ENCODE assay signal across 18 mouse cellular contexts in genomic region chr17:47462728-47463388, GRCm38 (mm10). TPM values are rescaled to one million over a fixed set of nuclear protein-coding genes. Genes with fewer than 3 reads are reported as not detected.
DNase-seq lines count a peak whose midpoint lies in the region; ATAC-seq and TF ChIP-seq lines count a peak whose summit lies in the region.
"Had no signal": no experiment of that assay in that cellular context is flagged by ENCODE, and none has a peak within 500 bp of the region (broad histone marks: within the 10 kb centered on the region; RNA-seq: fewer than 3 reads in every experiment).

No protein-coding gene starts in this region.

- no peak for TF ChIP-seq CTCF in stomach, postnatal 0 days (IDR thresholded peaks at IDR 0.05; ENCODE audit: low read depth)
- no peak for TF ChIP-seq CTCF in layer of hippocampus, adult 2 months (conservative IDR thresholded peaks at IDR 0.05)

- no peak overlapping the region for H3K9ac ChIP-seq in kidney, embryonic 15.5 days
- H3K9ac ChIP-seq in kidney, embryonic 16.5 days (replicated peaks; ENCODE audit: low read length): no peak overlapping the region
- no peak overlapping the region for H3K9ac ChIP-seq in liver, embryonic 13.5 days
- no peak overlapping the region for H3K9ac ChIP-seq in stomach, postnatal 0 days (ENCODE audit: low read length)

- H3K4me1 ChIP-seq in kidney, embryonic 15.5 days: peaks cover 56% of the 10 kb centered on the region
- H3K4me1 ChIP-seq in kidney, embryonic 16.5 days (ENCODE audit: insufficient read depth, low read length): peaks cover 42% of the 10 kb centered on the region
- H3K4me1 ChIP-seq in liver, embryonic 13.5 days (replicated peaks): peaks cover 54% of the 10 kb centered on the region
- 0 out of 2 replicates have a peak, but pooled peaks cover 3% of the 10 kb centered on the region for H3K4me1 ChIP-seq in stomach, postnatal 0 days (replicated peaks; ENCODE audit: control insufficient read depth, insufficient read depth)

- H3K4me2 ChIP-seq in kidney, embryonic 15.5 days: no peak overlapping the region
- no peak overlapping the region for H3K4me2 ChIP-seq in kidney, embryonic 16.5 days (replicated peaks; ENCODE audit: low read depth, low read length)
- H3K4me2 ChIP-seq in liver, embryonic 13.5 days: no peak overlapping the region
- H3K4me2 ChIP-seq in stomach, postnatal 0 days (replicated peaks; ENCODE audit: low read depth): no peak overlapping the region

- peaks cover 11% of the 10 kb centered on the region for H3K27me3 ChIP-seq in kidney, embryonic 15.5 days
- H3K27me3 ChIP-seq in kidney, embryonic 16.5 days (ENCODE audit: insufficient read depth, low read length): peaks cover 10% of the 10 kb centered on the region; the same call in 1 of the 2 replicates
- H3K27me3 ChIP-seq in liver, embryonic 13.5 days: peaks cover 22% of the 10 kb centered on the region
- H3K27me3 ChIP-seq in stomach, postnatal 0 days (ENCODE audit: control insufficient read depth, insufficient read depth, low read length): no peaks in the 10 kb centered on the region

- H3K4me3 ChIP-seq in kidney, embryonic 15.5 days (replicated peaks): no peak overlapping the region
- H3K4me3 ChIP-seq in kidney, embryonic 16.5 days (ENCODE audit: low read length): no peak overlapping the region
- H3K4me3 ChIP-seq in liver, embryonic 13.5 days (replicated peaks): no peak overlapping the region
- H3K4me3 ChIP-seq in stomach, postnatal 0 days (ENCODE audit: low read depth, low read length): no peak overlapping the region
- no peak overlapping the region for H3K4me3 ChIP-seq in layer of hippocampus, adult 2 months
- H3K4me3 ChIP-seq: hindbrain, embryonic 10.5 days; left cerebral cortex, adult 2 months; midbrain, embryonic 10.5 days; myocyte had no signal

- peak; percentile 52 for DNase-seq in thymus, postnatal 0 days (ENCODE audit: low spot score)
- DNase-seq in thymus, postnatal 36 days: no peak
- no peak for DNase-seq in liver, embryonic 13.5 days
- peak; percentile 90 for DNase-seq in stomach, postnatal 0 days (ENCODE audit: low spot score)
- no peak for DNase-seq in layer of hippocampus, adult 2 months (ENCODE audit: low spot score in 2 of 2)
- DNase-seq: adrenal gland, postnatal 10 days; cerebellum, adult 8-10 months; gastrocnemius, postnatal 10 days; kidney, adult 18-20 months; thymus, postnatal 25 days had no signal

- no peaks in the 10 kb centered on the region for H3K36me3 ChIP-seq in kidney, embryonic 15.5 days
- no peaks in the 10 kb centered on the region for H3K36me3 ChIP-seq in kidney, embryonic 16.5 days (ENCODE audit: insufficient read depth, low read length)
- H3K36me3 ChIP-seq in liver, embryonic 13.5 days: no peaks in the 10 kb centered on the region
- no peaks in the 10 kb centered on the region for H3K36me3 ChIP-seq in stomach, postnatal 0 days (ENCODE audit: control insufficient read depth, insufficient read depth, low read length)
- H3K36me3 ChIP-seq: hindbrain, embryonic 10.5 days; midbrain, embryonic 10.5 days had no signal

- 43% methylated on average over 9 of the region's 9 CpGs for WGBS in kidney, embryonic 15.5 days
- 41% methylated on average over 9 of the region's 9 CpGs for WGBS in kidney, embryonic 16.5 days
- WGBS in liver, embryonic 13.5 days (ENCODE audit: insufficient replicate concordance): 43% methylated on average over 9 of the region's 9 CpGs
- WGBS in stomach, postnatal 0 days: 28% methylated on average over 9 of the region's 9 CpGs

- TF ChIP-seq EP300 in stomach, postnatal 0 days (optimal IDR thresholded peaks at IDR 0.05): no peak

- 0 out of 2 replicates have a peak overlapping the region, but pooled peaks have one; percentile 18 for H3K27ac ChIP-seq in kidney, embryonic 15.5 days
- no peak overlapping the region for H3K27ac ChIP-seq in kidney, embryonic 16.5 days (ENCODE audit: low read length)
- peak overlapping the region; percentile 50 for H3K27ac ChIP-seq in liver, embryonic 13.5 days
- H3K27ac ChIP-seq in stomach, postnatal 0 days (replicated peaks): peak overlapping the region; percentile 72
- no peak overlapping the region for H3K27ac ChIP-seq in layer of hippocampus, adult 2 months
- H3K27ac ChIP-seq: hindbrain, embryonic 10.5 days; left cerebral cortex, adult 2 months; midbrain, embryonic 10.5 days had no signal

- ATAC-seq in kidney, embryonic 15.5 days (replicated peaks; ENCODE audit: low FRiP score): no peak
- no peak for ATAC-seq in kidney, embryonic 16.5 days (ENCODE audit: low FRiP score, low TSS enrichment)
- ATAC-seq in liver, embryonic 13.5 days (ENCODE audit: low read depth): peak; percentile 25
- peak; percentile 80 for ATAC-seq in stomach, postnatal 0 days (ENCODE audit: low FRiP score, low TSS enrichment)
- ATAC-seq in activated CD4-positive, CD25-positive, alpha-beta regulatory T cell, adult 4 months: no peak
- ATAC-seq: forebrain, embryonic 16.5 days had no signal

- no peaks in the 10 kb centered on the region for H3K9me3 ChIP-seq in kidney, embryonic 15.5 days (replicated peaks)
- H3K9me3 ChIP-seq in kidney, embryonic 16.5 days (ENCODE audit: low read length): no peaks in the 10 kb centered on the region
- H3K9me3 ChIP-seq in liver, embryonic 13.5 days (replicated peaks): no peaks in the 10 kb centered on the region
- no peaks in the 10 kb centered on the region for H3K9me3 ChIP-seq in stomach, postnatal 0 days (ENCODE audit: control insufficient read depth, low read length)
- H3K9me3 ChIP-seq: hindbrain, embryonic 10.5 days; midbrain, embryonic 10.5 days had no signal

RNA-seq across cellular contexts. Expression of gene 1700001C19Rik, which starts 25.7 kb away (rescaled TPM):
- 0.26 and 0.46 TPM in 2 replicates for polyA plus RNA-seq in kidney, embryonic 15.5 days (2015; fragmentation: Nextera tagmentation; extraction: Ambion mirVana)
- 0.28 TPM in 1 of 2 replicates, not detected in the other for polyA plus RNA-seq in kidney, embryonic 16.5 days (2015; fragmentation: Nextera tagmentation; extraction: Ambion mirVana)
- polyA plus RNA-seq in thymus, postnatal 0 days (2015; fragmentation: Nextera tagmentation; extraction: Ambion mirVana): 0.99 and 1.4 TPM in 2 replicates
- polyA plus RNA-seq in liver, embryonic 13.5 days (2015; fragmentation: Nextera tagmentation; extraction: Ambion mirVana): 0.78 and 0.88 TPM in 2 replicates
- 0.24 and 0.45 TPM in 2 replicates for polyA plus RNA-seq in stomach, postnatal 0 days (2015; fragmentation: Nextera tagmentation; extraction: Ambion mirVana)
- not detected for polyA plus RNA-seq in activated CD4-positive, CD25-positive, alpha-beta regulatory T cell, adult 4 months (2017; shearing (Covaris generic))
- total RNA-seq in layer of hippocampus, adult 2 months (2021): not detected
- total RNA-seq: gastrocnemius, postnatal 10 days; left cerebral cortex, adult 2 months had no signal
- polyA plus RNA-seq: myocyte had no signal

RNA-seq across cellular contexts. Expression of gene AI661453, which starts 26.4 kb away (rescaled TPM):
- polyA plus RNA-seq in kidney, embryonic 15.5 days (2015; fragmentation: Nextera tagmentation; extraction: Ambion mirVana): 1.7 and 2.1 TPM in 2 replicates
- polyA plus RNA-seq in kidney, embryonic 16.5 days (2015; fragmentation: Nextera tagmentation; extraction: Ambion mirVana): 1.5 and 2.5 TPM in 2 replicates
- 0.46 and 0.53 TPM in 2 replicates for polyA plus RNA-seq in thymus, postnatal 0 days (2015; fragmentation: Nextera tagmentation; extraction: Ambion mirVana)
- polyA plus RNA-seq in liver, embryonic 13.5 days (2015; fragmentation: Nextera tagmentation; extraction: Ambion mirVana): 0.16 and 0.24 TPM in 2 replicates
- 8.9 and 10.9 TPM in 2 replicates for polyA plus RNA-seq in stomach, postnatal 0 days (2015; fragmentation: Nextera tagmentation; extraction: Ambion mirVana)
- under 1 TPM in 1 of 2 experiments, not detected in 1; 0.15 TPM for polyA plus RNA-seq in activated CD4-positive, CD25-positive, alpha-beta regulatory T cell, adult 4 months (2017; shearing (Covaris generic))
- total RNA-seq in layer of hippocampus, adult 2 months (2021): under 1 TPM; 0.44 to 0.74 TPM

RNA-seq across cellular contexts. Expression of gene Taf8, which starts 39.2 kb away (rescaled TPM):
- 32.2 and 37.0 TPM in 2 replicates for polyA plus RNA-seq in kidney, embryonic 15.5 days (2015; fragmentation: Nextera tagmentation; extraction: Ambion mirVana)
- polyA plus RNA-seq in kidney, embryonic 16.5 days (2015; fragmentation: Nextera tagmentation; extraction: Ambion mirVana): 35.1 and 35.8 TPM in 2 replicates
- 28.0 and 30.8 TPM in 2 replicates for polyA plus RNA-seq in thymus, postnatal 0 days (2015; fragmentation: Nextera tagmentation; extraction: Ambion mirVana)
- 14.4 and 14.5 TPM in 2 replicates for polyA plus RNA-seq in liver, embryonic 13.5 days (2015; fragmentation: Nextera tagmentation; extraction: Ambion mirVana)
- polyA plus RNA-seq in stomach, postnatal 0 days (2015; fragmentation: Nextera tagmentation; extraction: Ambion mirVana): 11.0 and 11.1 TPM in 2 replicates
- polyA plus RNA-seq in activated CD4-positive, CD25-positive, alpha-beta regulatory T cell, adult 4 months (2017; shearing (Covaris generic)): 10 to 100 TPM; 51.5 to 61.3 TPM
- 10 to 100 TPM; 20.5 to 26.2 TPM for total RNA-seq in layer of hippocampus, adult 2 months (2021)

RNA-seq across cellular contexts. Expression of gene Ccnd3, which starts 42.0 kb away (rescaled TPM):
- polyA plus RNA-seq in kidney, embryonic 15.5 days (2015; fragmentation: Nextera tagmentation; extraction: Ambion mirVana): 272 and 294 TPM in 2 replicates
- 295 and 301 TPM in 2 replicates for polyA plus RNA-seq in kidney, embryonic 16.5 days (2015; fragmentation: Nextera tagmentation; extraction: Ambion mirVana)
- polyA plus RNA-seq in thymus, postnatal 0 days (2015; fragmentation: Nextera tagmentation; extraction: Ambion mirVana): 1,113 and 1,146 TPM in 2 replicates
- polyA plus RNA-seq in liver, embryonic 13.5 days (2015; fragmentation: Nextera tagmentation; extraction: Ambion mirVana): 387 and 400 TPM in 2 replicates
- 219 and 242 TPM in 2 replicates for polyA plus RNA-seq in stomach, postnatal 0 days (2015; fragmentation: Nextera tagmentation; extraction: Ambion mirVana)
- polyA plus RNA-seq in activated CD4-positive, CD25-positive, alpha-beta regulatory T cell, adult 4 months (2017; shearing (Covaris generic)): 100 to 1,000 TPM; 133 to 141 TPM
- 10 to 100 TPM; 33.9 to 41.8 TPM for total RNA-seq in layer of hippocampus, adult 2 months (2021)

Comparison
In these comparisons a context has a peak if more than half of its experiments do, and no peak if none do; other contexts are left out.
1. H3K27ac ChIP-seq: peak in kidney, embryonic 15.5 days (single experiment), liver, embryonic 13.5 days (single experiment) and stomach, postnatal 0 days (single experiment); none in kidney, embryonic 16.5 days (single experiment) and layer of hippocampus, adult 2 months (single experiment).
2. DNase-seq: peak in thymus, postnatal 0 days (single experiment) and stomach, postnatal 0 days (single experiment); none in thymus, postnatal 36 days (0 of 2), liver, embryonic 13.5 days (single experiment) and layer of hippocampus, adult 2 months (0 of 2).
3. ATAC-seq: peak in liver, embryonic 13.5 days (single experiment) and stomach, postnatal 0 days (single experiment); none in kidney, embryonic 15.5 days (single experiment), kidney, embryonic 16.5 days (single experiment) and activated CD4-positive, CD25-positive, alpha-beta regulatory T cell, adult 4 months (single experiment).